Mouse (Mus musculus) gastrocnemius, adult 8-10 months (tissue): Measurements from ENCODE around the gene Carmil3. TPM values are rescaled to one million over a fixed set of nuclear protein-coding genes. Genes with fewer than 3 reads are reported as not detected.

Source experiments
- DNase-seq, 2 experiments: peaks; one replicate each; pipeline ENCODE4 v3.0.0; 2022; ENCODE audit warnings: low spot score in 2 of 2
- total RNA-seq, 4 experiments: library from RNA; stranded (reverse); gene quantifications; 2 replicates each; pipeline ENCODE4 v1.2.4; 2022

The Carmil3 gene
- total RNA-seq = under 1 TPM; 0.38 to 0.40 (median 0.39) TPM

- DNase-seq = peak in 1 of 2 experiments; percentile 40
These were observed at the start of gene Carmil3 for GRCm38 (mm10) chr14:55490361-55491201. TSS of gene Carmil3 (plus strand) at chr14:55490651.

DNA sequence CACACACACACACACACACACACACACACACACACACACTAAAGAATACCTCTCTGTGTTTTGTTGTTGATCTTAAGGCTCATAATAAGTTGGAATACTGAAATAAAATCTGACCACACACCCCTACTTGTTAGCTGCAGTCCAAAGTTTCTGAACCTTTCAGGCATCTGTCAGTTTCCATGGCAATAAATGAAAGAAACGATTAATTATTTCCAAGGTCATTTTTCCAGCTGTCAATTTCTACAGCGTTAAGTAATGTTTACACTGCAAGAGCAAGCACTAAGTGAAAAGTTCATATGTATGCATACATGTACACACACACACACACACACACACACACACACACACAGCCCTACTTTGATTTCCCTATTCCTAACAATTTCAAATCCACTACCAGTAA lies 32.8 kb upstream of the Carmil3 start:
- DNase-seq = no peak

DNA sequence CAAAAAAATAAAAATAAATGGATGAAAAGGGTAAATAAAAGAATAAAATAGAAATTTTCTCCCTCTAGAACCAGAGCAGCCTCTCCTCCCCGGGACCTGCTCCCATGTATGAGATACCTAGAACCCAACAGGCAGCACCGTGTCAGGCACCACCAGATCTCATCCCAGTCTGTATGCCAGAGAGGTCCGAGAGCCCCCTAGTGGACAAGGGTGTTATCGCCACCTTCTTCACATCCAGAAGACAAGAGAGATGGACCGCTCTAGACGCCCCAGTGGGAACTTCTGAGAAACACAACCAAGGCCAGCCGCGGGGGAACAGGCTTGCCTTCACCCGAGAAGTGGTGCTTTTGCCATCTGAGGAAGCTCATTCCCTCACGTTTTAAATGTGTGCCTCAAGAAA lies 32.2 kb upstream of the Carmil3 start:
- peak in 1 of 2 experiments; percentile 18 for DNase-seq

DNA sequence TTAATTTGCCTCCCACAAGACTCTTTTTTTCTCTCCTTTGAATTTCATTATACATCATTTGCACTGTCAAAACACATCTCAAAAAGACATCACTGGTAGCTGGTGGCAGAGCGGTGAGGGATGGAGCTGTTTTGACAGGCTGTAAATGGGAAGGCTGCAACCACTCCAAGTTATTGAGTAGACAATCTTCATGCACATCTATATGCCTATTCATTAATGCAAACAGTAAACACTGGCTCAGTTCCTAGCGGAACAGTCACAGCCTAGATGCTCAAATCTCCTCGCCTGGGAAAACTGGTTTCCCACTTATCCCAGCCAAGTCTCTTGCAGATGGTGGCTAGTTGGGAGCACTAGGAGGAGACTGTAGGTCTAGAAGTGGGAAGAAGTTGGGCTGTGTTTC lies 31.7 kb upstream of the Carmil3 start:
- DNase-seq = no peak

DNA sequence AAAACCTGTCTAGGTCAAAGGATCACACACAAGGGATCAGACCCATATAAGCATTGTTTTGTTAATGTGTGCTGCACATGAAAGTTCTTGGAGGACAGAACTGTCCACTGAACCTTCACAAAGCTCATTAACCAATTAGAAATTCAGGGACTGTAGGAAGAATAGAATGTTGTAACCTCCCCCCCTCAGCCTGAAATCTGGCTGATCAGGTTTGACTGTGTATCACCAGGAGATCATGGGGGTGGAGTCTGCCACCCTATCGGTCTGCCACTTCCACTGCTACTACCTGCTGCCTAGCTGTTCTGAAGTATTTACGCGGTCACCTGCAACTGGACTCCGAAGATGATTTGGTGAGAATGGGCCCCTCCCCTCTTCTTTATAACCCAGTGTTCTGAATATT lies 30.7 kb upstream of the Carmil3 start:
- DNase-seq = no peak

DNA sequence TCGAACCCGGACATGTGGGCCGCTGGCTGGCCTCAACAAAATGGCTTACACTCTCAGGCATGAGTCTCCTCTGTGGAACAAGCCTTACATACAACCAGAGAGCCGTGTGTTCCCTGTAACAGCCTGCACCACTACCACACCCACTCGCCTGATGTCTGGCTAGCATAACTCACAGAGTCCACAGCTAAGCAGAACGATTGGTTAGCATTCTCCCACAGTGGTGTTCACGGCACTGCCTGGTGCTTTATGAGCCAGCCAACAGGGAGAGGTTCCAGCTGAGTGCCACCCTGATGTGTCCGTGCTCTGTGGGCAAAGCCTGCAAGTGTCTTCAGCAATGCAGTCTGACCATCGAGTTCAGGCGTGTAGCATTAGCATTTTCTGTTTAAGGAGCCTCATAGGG lies 30.2 kb upstream of the Carmil3 start:
- DNase-seq = no peak

DNA sequence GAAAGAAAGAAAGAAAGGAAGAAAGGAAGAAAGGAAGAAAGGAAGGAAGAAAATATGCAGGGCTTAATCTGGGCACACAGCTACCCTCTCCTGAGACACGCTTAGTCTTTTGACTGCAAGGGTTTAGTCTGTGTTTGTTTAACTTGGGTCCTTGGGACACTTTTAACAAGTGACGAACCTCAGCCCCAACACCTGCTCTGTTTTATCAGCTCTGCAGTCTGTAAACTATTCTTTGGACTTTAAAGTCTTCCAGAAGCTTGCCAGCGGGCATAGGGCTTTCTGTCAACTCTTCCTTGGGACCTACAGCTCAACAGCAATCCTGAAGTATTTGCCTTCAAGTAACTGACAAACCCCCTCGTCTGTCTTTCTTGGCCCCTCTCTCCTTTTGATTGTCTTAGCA lies 28.7 kb upstream of the Carmil3 start:
- DNase-seq = no peak

DNA sequence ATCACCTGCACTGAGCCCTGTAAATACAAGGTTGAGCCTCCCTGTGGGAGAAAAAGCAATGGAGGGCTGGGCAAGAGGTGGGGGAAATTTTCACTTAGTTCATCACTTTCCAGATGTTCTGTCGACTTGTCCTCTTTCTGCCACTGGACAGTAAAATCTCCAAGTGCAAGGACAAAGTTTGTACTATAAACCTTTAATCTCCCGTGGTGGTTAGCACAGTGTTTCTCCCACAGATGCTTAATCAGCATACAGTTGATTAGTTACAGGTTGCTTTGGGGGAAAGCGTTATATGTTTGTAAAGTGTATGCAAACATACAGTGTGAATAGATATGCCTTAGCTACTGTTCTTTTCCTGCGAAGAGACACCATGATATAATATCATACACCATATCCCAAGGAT lies 24.0 kb upstream of the Carmil3 start:
- no peak for DNase-seq

DNA sequence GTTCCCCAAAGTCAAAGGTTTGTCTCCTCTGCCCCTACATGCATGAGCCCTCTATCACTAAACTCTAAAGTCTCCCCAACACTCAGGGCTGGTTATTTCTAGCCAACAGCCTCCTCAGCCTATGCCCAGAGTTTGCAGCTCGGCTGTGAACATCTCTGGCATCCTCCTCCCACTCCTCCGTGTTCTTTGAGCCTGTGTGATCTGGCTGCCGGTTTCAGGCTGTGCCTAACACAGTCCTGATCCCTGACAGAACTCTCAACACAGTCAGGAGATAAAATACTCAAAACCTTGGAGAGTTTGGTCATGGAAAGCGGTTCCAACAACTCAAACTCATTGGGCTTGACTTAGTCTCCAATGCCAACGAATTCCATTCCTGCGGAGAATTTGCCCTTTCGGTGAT lies 23.3 kb upstream of the Carmil3 start:
- no peak for DNase-seq

- DNase-seq = no peak
These were observed 22.1 kb upstream of the Carmil3 start for GRCm38 (mm10) chr14:55468301-55468741.

DNA sequence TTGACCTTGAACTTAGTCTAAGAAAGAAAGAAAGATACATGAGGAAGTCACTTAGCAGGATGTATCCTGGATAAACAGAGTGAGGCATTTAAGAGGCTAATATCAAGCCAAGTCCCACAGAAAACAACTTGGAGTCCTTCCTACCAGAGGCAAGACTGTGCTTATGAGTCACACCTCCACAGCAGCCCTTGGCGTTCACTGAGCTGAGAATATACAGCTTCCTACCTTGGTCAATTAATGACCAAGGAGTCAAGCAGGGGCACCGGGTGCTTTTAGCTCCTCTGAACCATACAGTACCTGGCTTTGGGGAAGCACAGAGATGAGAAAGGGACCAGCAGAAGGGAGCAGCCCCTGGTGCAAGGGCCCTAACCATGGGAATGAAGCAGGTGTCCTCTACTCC lies 21.4 kb upstream of the Carmil3 start:
- DNase-seq = no peak

- no peak for DNase-seq
These were observed 20.6 kb upstream of the Carmil3 start for GRCm38 (mm10) chr14:55469821-55470220.

DNA sequence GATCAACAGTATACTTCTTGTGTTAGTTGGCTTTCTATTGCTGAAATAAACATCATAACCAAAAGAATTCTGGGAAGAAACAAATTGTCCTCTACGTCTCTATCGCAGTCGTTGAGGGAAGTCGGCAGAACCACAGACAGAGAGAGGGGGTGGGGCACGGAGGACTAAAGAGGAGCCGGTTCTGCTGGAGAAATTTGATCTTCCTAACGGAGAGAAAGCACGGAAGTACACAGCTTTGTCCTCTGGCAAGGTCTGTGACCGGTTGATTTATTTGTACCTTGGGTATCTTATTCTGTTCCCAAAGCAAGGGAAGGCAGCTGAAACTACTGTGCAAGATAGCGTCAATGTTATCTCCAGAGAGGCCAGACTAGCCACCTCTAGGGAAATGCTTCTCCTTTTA lies 19.6 kb upstream of the Carmil3 start:
- no peak for DNase-seq

DNA sequence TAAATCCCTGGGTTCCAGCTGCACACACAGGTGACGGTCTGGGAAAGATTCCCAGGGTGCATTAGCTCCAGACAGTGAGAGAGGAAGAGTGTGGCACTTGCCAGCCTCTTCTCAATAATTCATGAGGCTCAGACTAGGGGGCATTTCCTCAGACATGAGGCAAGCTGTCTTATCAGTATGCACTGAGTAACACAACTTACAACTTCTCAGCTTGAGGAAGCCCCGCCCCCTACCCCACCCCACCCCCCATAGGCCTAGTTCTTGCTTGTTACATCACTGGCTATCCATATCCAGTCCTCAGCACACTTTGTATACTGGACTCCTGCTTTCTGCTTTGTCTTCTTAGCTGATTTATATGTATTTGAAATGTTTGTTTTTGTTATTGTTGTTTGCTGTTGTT lies 14.8 kb upstream of the Carmil3 start:
- DNase-seq = no peak

GRCm38 (mm10) chr14:55477421-55477820 lies 13.0 kb upstream of the Carmil3 start:
- DNase-seq = no peak

- no peak for DNase-seq
These were observed 12.6 kb upstream of the Carmil3 start for GRCm38 (mm10) chr14:55477829-55478228.

DNA sequence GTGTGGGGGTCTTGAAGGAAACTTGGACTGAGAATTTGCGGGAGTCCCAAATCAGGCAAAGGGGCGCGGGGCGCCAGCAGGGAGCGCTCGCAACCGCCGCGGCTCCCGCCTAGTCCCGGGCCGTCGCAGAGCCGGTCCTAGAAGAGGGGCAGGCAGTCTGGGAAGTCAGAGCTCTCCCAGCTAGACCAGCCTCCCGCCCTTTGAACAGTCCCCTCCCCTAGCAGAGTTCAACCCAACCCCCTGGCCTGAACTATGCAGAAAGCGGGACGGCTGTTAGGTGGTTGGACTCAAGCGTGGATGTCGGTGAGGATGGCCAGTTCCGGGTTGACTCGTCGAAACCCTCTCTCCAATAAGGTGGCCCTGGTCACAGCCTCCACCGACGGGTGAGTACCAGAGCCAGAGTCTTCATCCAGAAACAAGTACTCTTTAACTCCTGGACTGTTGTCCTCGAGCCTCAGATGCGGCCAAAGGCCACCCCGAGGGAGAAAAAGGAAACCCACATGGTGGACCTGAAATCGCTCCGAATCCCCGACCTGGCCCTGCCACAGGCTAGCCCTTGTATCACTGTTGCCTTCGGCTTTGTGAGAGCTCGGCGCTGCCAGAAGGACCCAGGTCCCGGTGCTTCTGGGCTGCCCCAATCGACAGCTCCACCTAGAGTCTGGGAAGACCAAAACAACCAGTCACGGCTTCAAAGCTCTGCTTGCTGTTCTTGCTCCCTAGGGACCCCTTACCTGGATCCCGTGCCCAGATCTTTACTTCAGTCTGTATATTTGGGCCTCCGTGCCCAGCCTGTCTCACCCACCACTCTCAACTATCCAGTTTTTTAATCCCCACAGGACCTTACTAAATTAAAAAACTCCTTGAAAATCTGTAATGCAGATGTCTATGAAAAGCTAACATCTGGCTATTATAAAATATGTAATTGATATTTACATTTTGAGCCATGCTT lies 11.5 kb upstream of the Carmil3 start, which contains the start of gene Dhrs4:
Dhrs4 (plus strand) TSS at position 108 of the 949 bp plus-strand sequence.
- peak; percentile 52 to 63 for DNase-seq

DNA sequence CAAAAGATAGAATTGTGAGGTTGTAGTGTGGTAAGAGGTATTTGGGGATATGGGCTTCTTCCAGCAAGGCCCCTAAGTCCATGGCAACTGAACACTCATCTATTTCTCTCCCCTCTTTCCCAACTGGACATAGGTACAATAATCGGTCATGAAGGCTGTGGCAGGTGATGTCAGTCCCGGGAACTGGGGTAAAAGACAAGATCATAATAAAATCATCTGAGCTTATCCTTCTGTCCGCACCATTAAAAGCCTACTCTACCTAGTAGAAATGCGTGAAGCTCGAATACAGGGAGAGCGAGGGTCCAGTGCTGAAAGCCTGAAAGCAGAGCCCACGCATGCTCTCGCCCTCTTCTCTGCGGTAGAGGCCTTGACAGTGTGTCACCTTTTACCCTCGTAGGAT lies 10.8 kb upstream of the Carmil3 start:
- DNase-seq = no peak

DNA sequence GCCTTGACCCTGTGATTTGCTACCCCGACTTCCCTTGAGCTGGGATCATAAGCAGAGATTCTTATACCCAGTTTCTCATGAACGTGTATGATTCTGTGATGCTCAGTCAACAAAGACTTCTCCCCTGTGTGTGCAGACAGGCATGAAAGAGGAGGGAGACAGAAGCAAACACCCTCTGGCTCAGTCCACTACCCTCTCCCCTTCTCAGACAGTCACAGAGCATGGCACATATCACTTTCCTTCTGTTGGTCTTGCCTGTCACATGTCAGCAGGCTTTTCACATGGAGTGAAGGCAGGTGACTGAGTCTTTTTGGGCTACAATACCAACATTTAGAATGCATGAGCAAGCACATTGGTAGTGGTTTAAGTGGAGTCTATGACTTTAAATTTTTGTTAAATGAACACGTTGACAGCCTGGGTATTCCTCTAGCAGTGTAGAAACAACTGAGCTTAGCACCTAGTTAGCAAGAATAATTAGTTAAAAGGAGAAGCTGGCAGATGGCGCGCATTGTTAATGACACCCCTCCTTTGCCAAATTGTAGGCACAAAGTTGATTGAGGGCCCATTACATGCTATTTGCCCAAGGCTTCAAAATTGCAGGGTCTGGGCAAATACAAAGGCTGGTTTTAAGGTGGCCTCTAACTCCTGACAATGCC lies 5.9 kb upstream of the Carmil3 start:
- no peak for DNase-seq

GRCm38 (mm10) chr14:55486836-55487235 lies 3.6 kb upstream of the Carmil3 start:
- no peak for DNase-seq

GRCm38 (mm10) chr14:55491291-55491833 lies 911 bp downstream of the Carmil3 start:
- peak in 1 of 2 experiments; percentile 23 for DNase-seq
